Mouse (Mus musculus) MEL (cell line): ENCODE results near the gene Actr10. TPM values are rescaled to one million over a fixed set of nuclear protein-coding genes. Genes with fewer than 3 reads are reported as not detected.
A peak's percentile ranks its signal among the peaks of the same experiment; 100 is the strongest.

Source experiments
- DNase-seq: peaks from one replicate; pipeline ENCODE4 v3.0.0; 2011; ENCODE audit warnings: low read depth, low spot score
- H3K27ac ChIP-seq: 2 replicates; pipeline ENCODE4 v1.5.1; 2012; ENCODE audit warnings: low read depth, mild to moderate bottlenecking, control low read depth, low read length, moderate library complexity; ENCODE audit not compliant: control insufficient read depth
- H3K27me3 ChIP-seq, 2 experiments: fragments of 150-350 bp in 1 of 2; sonication (generic) in 1 of 2; 2 replicates each; pipeline ENCODE4 v1.6.1; 2012; ENCODE audit warnings: low read length in 2 of 2, mild to moderate bottlenecking in 2 of 2, improper control_type of control experiment in 1 of 2, moderate library complexity in 1 of 2; ENCODE audit not compliant: insufficient read depth in 2 of 2, control insufficient read depth in 1 of 2
- H3K36me3 ChIP-seq, 2 experiments: 2 replicates each; pipeline ENCODE4 v1.6.1; 2012 to 2014; ENCODE audit warnings: low read length in 2 of 2, improper control_type of control experiment in 1 of 2, inconsistent platforms in 1 of 2, mild to moderate bottlenecking in 1 of 2; ENCODE audit not compliant: insufficient read depth in 2 of 2, control insufficient read depth in 1 of 2
- H3K4me1 ChIP-seq, 2 experiments: fragments of 150-350 bp in 1 of 2; sonication (generic) in 1 of 2; 2 replicates each; pipeline ENCODE4 v1.6.1; 2012; ENCODE audit warnings: low read length in 2 of 2, improper control_type of control experiment in 1 of 2, mild to moderate bottlenecking in 1 of 2; ENCODE audit not compliant: insufficient read depth in 2 of 2, control insufficient read depth in 1 of 2
- H3K4me3 ChIP-seq, 2 experiments: fragments of 150-350 bp in 1 of 2; sonication (generic) in 1 of 2; 2 replicates each; pipeline ENCODE4 v1.5.1; 2012; ENCODE audit warnings: low read depth in 2 of 2, low read length in 2 of 2, mild to moderate bottlenecking in 2 of 2, moderate library complexity in 2 of 2, control low read depth in 1 of 2, improper control_type of control experiment in 1 of 2; ENCODE audit not compliant: control insufficient read depth in 1 of 2, insufficient read depth in 1 of 2
- H3K79me2 ChIP-seq: 2 replicates; pipeline ENCODE4 v1.6.1; 2012; ENCODE audit warnings: mild to moderate bottlenecking, low read length, moderate library complexity; ENCODE audit not compliant: control insufficient read depth, poor library complexity, insufficient read depth
- H3K9ac ChIP-seq: 2 replicates; pipeline ENCODE4 v1.6.1; 2012; ENCODE audit warnings: low read depth, mild to moderate bottlenecking, control low read depth, low read length, moderate library complexity; ENCODE audit not compliant: control insufficient read depth, poor library complexity, severe bottlenecking
- H3K9me3 ChIP-seq: fragments of 150-350 bp; sonication (generic); replicated peaks from 2 replicates; pipeline ENCODE4 v1.6.1; 2012; ENCODE audit warnings: mild to moderate bottlenecking, low read length, improper control_type of control experiment, moderate library complexity; ENCODE audit not compliant: insufficient read depth
- CHD1 ChIP-seq: IDR thresholded peaks from 2 replicates; pipeline ENCODE4 v1.6.1; 2012; ENCODE audit warnings: low read depth, mild to moderate bottlenecking, inconsistent platforms, low read length, improper control_type of control experiment
- CHD2 ChIP-seq: IDR thresholded peaks from 2 replicates; pipeline ENCODE4 v1.6.1; 2011; ENCODE audit warnings: low read length, improper control_type of control experiment
- CTCF ChIP-seq, 3 experiments: IDR thresholded peaks in 2 of 3; conservative IDR thresholded peaks in 1 of 3; 2 replicates each; pipeline ENCODE4 v1.5.1; 2011 to 2012; ENCODE audit warnings: low read length in 3 of 3, low read depth in 2 of 3, mild to moderate bottlenecking in 2 of 3, improper control_type of control experiment in 1 of 3, inconsistent platforms in 1 of 3, mixed read lengths in 1 of 3, moderate library complexity in 1 of 3; ENCODE audit not compliant: control insufficient read depth in 1 of 3, insufficient read depth in 1 of 3, poor library complexity in 1 of 3, severe bottlenecking in 1 of 3
- E2F4 ChIP-seq: IDR thresholded peaks from 2 replicates; pipeline ENCODE4 v1.6.1; 2011; ENCODE audit warnings: low read depth, low read length, improper control_type of control experiment, borderline replicate concordance
- EP300 ChIP-seq, 2 experiments: IDR thresholded peaks; 2 replicates each; pipeline ENCODE4 v1.6.1; 2011; ENCODE audit warnings: improper control_type of control experiment in 2 of 2, low read length in 2 of 2, low read depth in 1 of 2, mild to moderate bottlenecking in 1 of 2
- ETS1 ChIP-seq: IDR thresholded peaks from 2 replicates; pipeline ENCODE4 v1.6.1; 2012; ENCODE audit warnings: low read depth, mild to moderate bottlenecking, inconsistent platforms, low read length, improper control_type of control experiment, moderate library complexity
- GABPA ChIP-seq: IDR thresholded peaks from 2 replicates; pipeline ENCODE4 v1.6.1; 2012; ENCODE audit warnings: low read depth, mild to moderate bottlenecking, inconsistent platforms, low read length, improper control_type of control experiment, moderate library complexity
- GATA1 ChIP-seq: IDR thresholded peaks from 2 replicates; pipeline ENCODE4 v1.6.1; 2011; ENCODE audit warnings: low read depth, low read length, improper control_type of control experiment
- HCFC1 ChIP-seq: IDR thresholded peaks from 2 replicates; pipeline ENCODE4 v1.6.1; 2012; ENCODE audit warnings: low read depth, mild to moderate bottlenecking, inconsistent platforms, low read length, improper control_type of control experiment, moderate library complexity
- MAX ChIP-seq: IDR thresholded peaks from 2 replicates; pipeline ENCODE4 v1.6.1; 2011; ENCODE audit warnings: low read length, improper control_type of control experiment
- MAZ ChIP-seq: IDR thresholded peaks from 2 replicates; pipeline ENCODE4 v1.6.1; 2012; ENCODE audit warnings: low read depth, mild to moderate bottlenecking, inconsistent platforms, low read length, improper control_type of control experiment
- MEF2A ChIP-seq: IDR thresholded peaks from 2 replicates; pipeline ENCODE4 v1.6.1; 2014; ENCODE audit warnings: low read depth, mild to moderate bottlenecking, inconsistent platforms, low read length, improper control_type of control experiment; ENCODE audit not compliant: poor library complexity, insufficient replicate concordance, severe bottlenecking; ENCODE audit errors: extremely low read depth
- MYB ChIP-seq: IDR thresholded peaks from 2 replicates; pipeline ENCODE4 v1.6.1; 2011; ENCODE audit warnings: mild to moderate bottlenecking, low read depth, low read length, improper control_type of control experiment
- POLR2AphosphoS2 ChIP-seq: IDR thresholded peaks from 2 replicates; pipeline ENCODE4 v1.6.1; 2011; ENCODE audit warnings: low read length, improper control_type of control experiment
- POLR2AphosphoS5 ChIP-seq: IDR thresholded peaks from 2 replicates; pipeline ENCODE4 v1.6.1; 2012; ENCODE audit warnings: low read depth, borderline replicate concordance, mild to moderate bottlenecking, inconsistent platforms, low read length, moderate library complexity, mixed read lengths
- RAD21 ChIP-seq: IDR thresholded peaks from 2 replicates; pipeline ENCODE4 v1.6.1; 2011; ENCODE audit warnings: mild to moderate bottlenecking, low read depth, low read length, improper control_type of control experiment
- SIN3A ChIP-seq: IDR thresholded peaks from 2 replicates; pipeline ENCODE4 v1.6.1; 2012; ENCODE audit warnings: low read length, improper control_type of control experiment, inconsistent platforms
- SMC3 ChIP-seq: IDR thresholded peaks from 2 replicates; pipeline ENCODE4 v1.6.1; 2011; ENCODE audit warnings: low read depth, low read length, improper control_type of control experiment
- TBP ChIP-seq: IDR thresholded peaks from 2 replicates; pipeline ENCODE4 v1.8.0; 2011; ENCODE audit warnings: low read depth, low read length, improper control_type of control experiment
- UBTF ChIP-seq: IDR thresholded peaks from 2 replicates; pipeline ENCODE4 v1.6.1; 2012; ENCODE audit warnings: low read depth, mild to moderate bottlenecking, inconsistent platforms, low read length, improper control_type of control experiment, moderate library complexity, borderline replicate concordance; ENCODE audit not compliant: insufficient read depth
- USF1 ChIP-seq: IDR thresholded peaks from 2 replicates; pipeline ENCODE4 v1.6.1; 2014; ENCODE audit warnings: low read depth, mild to moderate bottlenecking, inconsistent platforms, low read length, improper control_type of control experiment, moderate library complexity
- ZC3H11A ChIP-seq: IDR thresholded peaks from 2 replicates; pipeline ENCODE4 v1.6.1; 2012; ENCODE audit warnings: low read depth, mild to moderate bottlenecking, inconsistent platforms, low read length, improper control_type of control experiment
- ZKSCAN1 ChIP-seq: IDR thresholded peaks from 2 replicates; pipeline ENCODE4 v1.6.1; 2012; ENCODE audit warnings: low read depth, mild to moderate bottlenecking, inconsistent platforms, low read length, improper control_type of control experiment, moderate library complexity
- ZMIZ1 ChIP-seq: IDR thresholded peaks from 2 replicates; pipeline ENCODE4 v1.6.1; 2012; ENCODE audit warnings: low read depth, mild to moderate bottlenecking, inconsistent platforms, low read length, improper control_type of control experiment, moderate library complexity
- polyA plus RNA-seq, 2 experiments: library from polyadenylated mRNA; stranded (reverse) in 1 of 2; unstranded in 1 of 2; fragments of >175 nt in 1 of 2; fragments of >200 nt in 1 of 2; gene quantifications; 2 replicates each; pipeline versions ENCODE4 v1.2.1 to v1.2.4; 2012; ENCODE audit warnings: low replicate concordance in 2 of 2, low read depth in 1 of 2; ENCODE audit not compliant: insufficient read length in 2 of 2, insufficient read depth in 1 of 2, missing spikeins in 1 of 2
- total RNA-seq: library from RNA; depleted of rRNA; stranded (reverse); fragments of 300-350 nt; gene quantifications from 2 replicates; pipeline ENCODE4 v1.2.3, GENCODE M21; 2012

The Actr10 gene
- total and polyA plus RNA-seq, 3 experiments, result 78.7 to 109 TPM; not detected in 1

DNA sequence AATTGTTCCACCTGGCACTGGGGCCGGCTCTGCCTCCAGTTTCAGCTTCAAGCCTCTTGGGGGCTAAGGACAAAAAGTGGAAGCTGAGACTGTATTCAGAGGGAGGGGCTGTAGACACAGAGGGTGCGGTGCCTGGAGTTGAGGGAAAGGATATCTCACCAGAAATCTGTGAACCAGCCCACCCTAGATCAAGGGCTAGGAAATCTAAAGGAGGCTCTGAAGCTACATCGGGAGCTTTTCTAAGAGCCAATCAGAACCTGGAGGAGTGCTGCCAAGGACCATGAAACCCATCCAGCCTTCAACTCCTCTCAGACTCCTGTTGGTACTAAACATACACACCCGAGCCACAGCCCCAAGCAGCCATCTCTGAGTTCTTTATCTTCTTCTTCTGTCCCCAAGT is 29.6 kb upstream of the Actr10 start:
- peaks cover 0 to 8% of the 10 kb centered on the region in 2 experiments; a peak in 1 of 4 replicates for H3K4me1 ChIP-seq

GRCm38 (mm10) chr12:70910241-70910720 is 27.4 kb upstream of the Actr10 start:
- no peaks in the 10 kb centered on the region for H3K9me3 ChIP-seq
- H3K27me3 ChIP-seq, result no peaks in the 10 kb centered on the region
- no peak for TF ChIP-seq USF1
- TF ChIP-seq ZC3H11A, result peak; percentile 55; the same call in 1 of the 2 replicates
- peak; percentile 83 to 89 (median 85) for TF ChIP-seq CTCF (IDR thresholded peaks at IDR 0.05 in 2 of 3, conservative IDR thresholded peaks at IDR 0.05 in 1 of 3; ENCODE audit: control insufficient read depth in 1 of 3, insufficient read depth in 1 of 3, low read depth in 2 of 3, low read length in 3 of 3, poor library complexity in 1 of 3, severe bottlenecking in 1 of 3)
- TF ChIP-seq RAD21, result peak; percentile 66
- peak; percentile 86 for TF ChIP-seq SMC3
- H3K79me2 ChIP-seq, result no peaks in the 10 kb centered on the region
- peaks cover 0 to 2% of the 10 kb centered on the region in 2 experiments; a peak in 2 of 4 replicates for H3K36me3 ChIP-seq
- no peak overlapping the region for H3K9ac ChIP-seq
- no peak overlapping the region for H3K27ac ChIP-seq
- H3K4me3 ChIP-seq, result no peak overlapping the region
- DNase-seq, result peak; percentile 74
- H3K4me1 ChIP-seq, result peaks cover 0 to 13% of the 10 kb centered on the region in 2 experiments; a peak in 2 of 4 replicates

More for the DNA sequence above, 29.6 kb upstream of the Actr10 start:
- Histone ChIP-seq H3K27me3 (no peaks in the 10 kb centered on the region), H3K4me3 (no peak overlapping the region), H3K27ac (no peak overlapping the region), H3K36me3 (no peaks in the 10 kb centered on the region), H3K9me3 (no peaks in the 10 kb centered on the region), H3K79me2 (no peaks in the 10 kb centered on the region), H3K9ac (no peak overlapping the region)
- DNase-seq, result no peak
- TF ChIP-seq POLR2AphosphoS2, result no peak
- TF ChIP-seq MAX, result no peak
- TF ChIP-seq POLR2AphosphoS5, result no peak
- TF ChIP-seq HCFC1, result no peak
- TF ChIP-seq CTCF (IDR thresholded peaks at IDR 0.05 in 2 of 3, conservative IDR thresholded peaks at IDR 0.05 in 1 of 3; ENCODE audit: control insufficient read depth in 1 of 3, insufficient read depth in 1 of 3, low read depth in 2 of 3, low read length in 3 of 3, poor library complexity in 1 of 3, severe bottlenecking in 1 of 3), result no peak
- no peak for TF ChIP-seq E2F4
- no peak for TF ChIP-seq EP300 (IDR thresholded peaks at IDR 0.05; ENCODE audit: low read depth in 1 of 2, low read length in 2 of 2)
- TF ChIP-seq MEF2A, result no peak

DNA sequence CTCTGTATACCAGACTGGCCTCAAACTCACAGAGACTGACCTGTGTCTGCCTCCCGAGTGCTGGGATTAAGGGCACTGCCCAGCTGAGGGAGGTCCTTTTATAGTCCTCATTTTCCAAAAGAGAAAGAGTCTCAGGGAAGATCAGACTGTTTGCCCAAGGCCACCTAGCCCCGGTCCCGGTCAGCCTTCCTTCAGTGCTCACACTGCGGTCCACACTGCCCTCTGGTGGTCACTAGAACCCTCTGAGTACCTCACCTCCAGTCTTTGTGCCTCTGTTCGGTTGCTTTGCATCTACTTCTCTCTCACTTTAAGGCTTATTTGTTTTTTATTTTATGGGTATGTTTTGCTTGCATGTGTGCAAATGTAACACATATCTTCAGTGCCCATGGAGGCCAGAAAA is 26.6 kb upstream of the Actr10 start:
- no peaks in the 10 kb centered on the region for H3K9me3 ChIP-seq
- peaks cover 0 to 13% of the 10 kb centered on the region in 2 experiments; a peak in 2 of 4 replicates for H3K4me1 ChIP-seq
- H3K4me3 ChIP-seq, result no peak overlapping the region
- peak; percentile 83 for DNase-seq
- H3K36me3 ChIP-seq, result peaks cover 0 to 2% of the 10 kb centered on the region in 2 experiments; a peak in 2 of 4 replicates
- no peak overlapping the region for H3K9ac ChIP-seq
- H3K79me2 ChIP-seq, result no peaks in the 10 kb centered on the region
- H3K27me3 ChIP-seq, result no peaks in the 10 kb centered on the region
- H3K27ac ChIP-seq, result no peak overlapping the region
- TF ChIP-seq ZMIZ1 (no peak), UBTF (no peak), USF1 (no peak), CHD2 (no peak), GATA1 (no peak), MEF2A (no peak), GABPA (no peak), ETS1 (no peak), MAX (no peak), CHD1 (no peak), SIN3A (no peak), MAZ (no peak), TBP (no peak), MYB (no peak), CTCF (IDR thresholded peaks at IDR 0.05 in 2 of 3, conservative IDR thresholded peaks at IDR 0.05 in 1 of 3; ENCODE audit: control insufficient read depth in 1 of 3, insufficient read depth in 1 of 3, low read depth in 2 of 3, low read length in 3 of 3, poor library complexity in 1 of 3, severe bottlenecking in 1 of 3) (peak; percentile 84 to 97 (median 92)), ZKSCAN1 (no peak)
